Mouse (Mus musculus): ENCODE measurements at regions not wholly inside any gene's neighbourhood (a gene's known extent, or its start where the extent isn't known, plus 50 kb on each side); places are given as distances from the start of the nearest gene placed in this dataset. TPM values are rescaled to one million over a fixed set of nuclear protein-coding genes. Genes with fewer than 3 reads are reported as not detected.

DNA sequence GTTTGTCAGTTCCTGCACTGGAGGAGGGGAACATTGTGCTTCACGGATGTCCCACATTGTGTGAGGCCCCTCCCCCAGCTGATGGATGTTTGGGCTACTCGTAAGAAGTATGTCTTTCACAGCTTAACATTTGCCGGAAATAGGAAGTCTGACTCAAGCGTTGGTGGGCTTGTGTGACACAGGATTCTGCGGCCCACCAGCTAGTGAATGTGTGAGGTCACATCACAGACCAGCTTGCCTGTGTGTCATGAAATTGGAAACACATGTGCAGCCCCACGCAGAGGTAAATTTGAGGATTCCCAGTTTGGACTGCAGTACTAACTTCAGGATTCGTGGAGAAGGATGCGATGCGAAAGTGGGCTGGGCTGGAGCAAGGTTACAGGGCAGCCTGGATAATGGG is 1126.6 kb upstream of the A1bg start:
- H3K9ac ChIP-seq = no peak overlapping the region
- H3K36me3 ChIP-seq = no peaks in the 10 kb centered on the region
- ATAC-seq (ENCODE audit: low FRiP score) = no peak
- H3K4me1 ChIP-seq = no peaks in the 10 kb centered on the region
- 57% methylated on average over 9 of the region's 9 CpGs for WGBS
- no peaks in the 10 kb centered on the region for H3K27me3 ChIP-seq
- no peak overlapping the region for H3K4me2 ChIP-seq (replicated peaks)
- no peaks in the 10 kb centered on the region for H3K9me3 ChIP-seq (replicated peaks)
- H3K27ac ChIP-seq = no peak overlapping the region
- no peak overlapping the region for H3K4me3 ChIP-seq

DNA sequence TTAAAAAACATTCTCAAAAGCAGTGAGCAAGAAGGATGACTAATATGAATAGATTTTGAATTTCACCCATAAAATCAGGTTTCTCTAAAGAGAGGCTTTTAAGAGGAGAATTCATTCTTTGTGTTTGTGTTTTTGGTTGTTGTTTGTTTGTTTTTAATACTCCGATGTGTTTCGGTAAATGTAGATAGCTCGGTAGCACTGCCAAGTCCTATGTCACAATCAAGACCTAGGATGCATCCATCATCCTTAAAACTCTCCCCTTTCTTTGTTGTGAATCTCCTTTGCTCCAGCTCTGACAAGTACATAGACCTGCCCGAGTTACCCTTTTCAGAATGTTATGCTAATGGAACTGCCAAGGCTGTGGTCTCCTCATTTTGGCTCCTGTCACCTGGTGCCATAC is 1126.2 kb upstream of the A1bg start:
- no peak overlapping the region for H3K9ac ChIP-seq
- 75% methylated on average over 4 of the region's 4 CpGs for WGBS

DNA sequence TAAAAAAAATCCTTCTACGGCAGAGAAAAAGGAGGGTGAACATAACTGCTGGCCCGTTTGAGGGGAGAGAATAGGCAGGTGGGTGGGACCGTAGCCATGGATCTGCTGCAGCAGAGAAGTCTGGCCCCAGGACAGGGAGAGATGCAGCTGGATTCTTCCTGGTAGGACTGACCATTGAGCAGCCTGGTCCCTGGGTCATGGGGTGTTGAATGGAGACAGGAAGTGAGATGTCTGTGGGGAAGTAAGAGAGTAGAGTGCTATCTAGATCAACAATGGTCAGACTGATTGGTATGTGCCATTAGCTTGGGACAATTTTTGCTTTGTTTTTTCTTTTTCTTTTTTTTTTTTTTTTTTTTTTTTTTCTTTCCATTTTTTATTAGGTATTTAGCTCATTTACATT is 1123.5 kb upstream of the A1bg start:
- Histone ChIP-seq H3K4me3 (no peak overlapping the region), H3K27ac (no peak overlapping the region), H3K9me3 (replicated peaks) (no peaks in the 10 kb centered on the region), H3K27me3 (no peaks in the 10 kb centered on the region), H3K4me2 (replicated peaks) (no peak overlapping the region), H3K9ac (no peak overlapping the region), H3K36me3 (no peaks in the 10 kb centered on the region), H3K4me1 (0 out of 2 replicates have a peak, but pooled peaks cover 2% of the 10 kb centered on the region)
- 88% methylated on average over 3 of the region's 3 CpGs for WGBS
- no peak for ATAC-seq (ENCODE audit: low FRiP score)

More for the DNA sequence above, 1126.2 kb upstream of the A1bg start:
- H3K27me3 ChIP-seq = no peaks in the 10 kb centered on the region
- no peak overlapping the region for H3K4me3 ChIP-seq
- no peak overlapping the region for H3K27ac ChIP-seq
- no peaks in the 10 kb centered on the region for H3K9me3 ChIP-seq (replicated peaks)
- ATAC-seq (ENCODE audit: low FRiP score) = no peak
- H3K4me2 ChIP-seq (replicated peaks) = no peak overlapping the region
- H3K36me3 ChIP-seq = no peaks in the 10 kb centered on the region
- H3K4me1 ChIP-seq = no peaks in the 10 kb centered on the region

DNA sequence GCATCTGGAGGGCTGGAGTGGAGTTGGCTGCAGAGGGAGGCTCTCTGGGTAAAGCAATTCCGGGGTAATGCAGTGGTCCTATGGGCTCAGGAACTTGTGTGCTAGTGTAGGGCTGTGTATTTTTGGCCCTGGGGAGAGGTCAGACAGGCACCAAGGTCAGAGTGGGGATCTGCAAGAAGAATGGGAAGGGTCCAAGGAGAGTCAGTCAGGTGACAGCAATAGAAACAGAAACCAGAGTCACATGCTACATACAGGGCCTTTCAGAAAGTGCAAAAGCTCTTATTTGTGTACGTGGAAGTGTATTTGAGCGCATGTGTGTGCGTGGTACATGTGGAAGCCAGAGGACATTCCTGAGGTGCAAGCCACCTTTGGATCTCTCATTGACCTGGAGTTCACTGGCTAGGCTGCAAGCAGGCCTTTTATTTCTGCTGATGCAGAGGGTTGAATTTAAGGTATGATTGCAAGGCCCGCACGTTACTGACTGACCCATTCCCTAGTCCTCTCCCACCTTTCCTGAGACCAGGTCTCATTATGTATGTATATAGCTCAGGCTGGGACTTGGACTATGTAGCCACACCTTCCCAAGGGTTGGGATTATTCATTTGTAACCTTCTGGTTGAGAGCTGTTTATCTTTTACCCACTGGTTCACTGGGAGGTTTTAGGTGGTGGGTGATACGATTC is 1122.0 kb upstream of the A1bg start:
- no peak overlapping the region for H3K27ac ChIP-seq
- H3K9me3 ChIP-seq (replicated peaks) = no peaks in the 10 kb centered on the region
- H3K4me3 ChIP-seq = no peak overlapping the region
- H3K4me2 ChIP-seq (replicated peaks) = no peak overlapping the region
- no peak for ATAC-seq (ENCODE audit: low FRiP score)
- H3K27me3 ChIP-seq = no peaks in the 10 kb centered on the region
- 0 out of 2 replicates have a peak, but pooled peaks cover 2% of the 10 kb centered on the region for H3K4me1 ChIP-seq
- no peak overlapping the region for H3K9ac ChIP-seq
- no peaks in the 10 kb centered on the region for H3K36me3 ChIP-seq
- WGBS = 94% methylated on average over 7 of the region's 7 CpGs

DNA sequence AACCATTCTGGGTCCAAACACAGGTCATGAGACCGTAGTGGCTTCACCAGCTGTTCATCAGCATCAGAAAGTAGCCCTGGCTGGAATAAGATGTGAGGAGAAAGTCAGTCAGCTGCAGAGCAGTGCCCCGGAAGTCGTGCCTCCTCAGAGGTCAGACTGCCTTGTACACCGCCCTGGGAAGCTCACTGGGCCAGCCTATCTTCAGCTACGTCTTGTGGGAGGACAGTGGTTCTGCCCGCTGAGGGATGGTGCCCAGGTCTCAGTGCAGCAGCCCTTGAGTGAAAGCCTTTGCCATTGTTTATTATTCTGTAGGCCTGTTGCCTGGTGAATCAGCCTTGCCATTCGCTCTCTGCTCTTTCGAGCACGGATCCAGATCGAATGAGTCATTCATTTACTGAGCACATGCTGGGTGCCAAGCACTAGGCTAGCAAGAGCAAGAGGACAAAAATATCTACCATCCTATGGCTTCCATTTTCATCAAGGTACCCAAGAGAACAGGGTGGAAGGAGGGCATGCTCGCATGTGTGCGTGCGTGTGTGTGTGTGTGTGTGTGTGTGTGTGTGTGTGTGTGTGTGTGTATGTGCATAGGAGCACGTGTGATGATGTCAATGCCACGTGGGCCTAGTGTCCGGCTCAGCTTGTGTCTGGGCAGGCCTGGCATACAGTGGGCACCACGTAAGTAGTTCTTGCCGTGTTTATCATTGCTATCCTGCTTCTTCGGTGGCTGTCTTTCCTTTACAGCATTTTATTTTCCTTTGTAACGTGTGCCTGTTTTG is 1121.0 kb upstream of the A1bg start:
- H3K4me3 ChIP-seq = no peak overlapping the region
- no peak overlapping the region for H3K4me2 ChIP-seq (replicated peaks)
- H3K36me3 ChIP-seq = no peaks in the 10 kb centered on the region
- no peak overlapping the region for H3K9ac ChIP-seq
- no peaks in the 10 kb centered on the region for H3K9me3 ChIP-seq (replicated peaks)
- H3K27ac ChIP-seq = no peak overlapping the region
- 78% methylated on average over 18 of the region's 20 CpGs for WGBS
- ATAC-seq (ENCODE audit: low FRiP score) = no peak
- no peaks in the 10 kb centered on the region for H3K27me3 ChIP-seq
- 0 out of 2 replicates have a peak, but pooled peaks cover 2% of the 10 kb centered on the region for H3K4me1 ChIP-seq

DNA sequence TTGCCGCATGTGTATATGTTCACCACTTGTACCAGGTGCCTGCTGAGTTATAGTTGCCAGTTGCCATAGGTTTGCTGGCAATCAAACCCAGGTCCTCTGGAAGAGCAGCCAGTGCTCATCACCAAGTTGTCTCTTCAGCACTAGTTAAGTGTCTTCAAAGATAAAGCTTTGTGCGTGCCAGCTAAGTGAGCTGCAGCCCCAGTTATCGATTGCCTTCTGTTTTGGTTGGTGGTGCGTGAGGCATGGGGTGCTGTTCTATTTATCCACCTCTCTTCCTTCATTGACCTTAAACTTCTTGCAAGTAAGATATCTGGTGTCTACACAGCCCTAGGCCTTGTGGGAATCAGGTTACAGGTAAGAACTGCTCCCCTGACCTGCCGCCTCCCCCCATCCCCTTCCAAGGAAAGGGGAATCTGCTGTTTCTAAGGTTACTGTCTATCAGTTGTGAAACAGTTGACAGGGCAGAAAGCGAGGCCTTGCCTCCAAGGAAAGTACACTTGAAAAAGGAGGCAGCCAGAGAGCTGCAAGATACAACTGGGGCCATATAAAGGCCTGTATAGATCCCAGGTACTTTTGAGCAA is 1120.2 kb upstream of the A1bg start:
- no peaks in the 10 kb centered on the region for H3K9me3 ChIP-seq (replicated peaks)
- no peak overlapping the region for H3K9ac ChIP-seq
- no peak overlapping the region for H3K4me3 ChIP-seq
- H3K27ac ChIP-seq = no peak overlapping the region
- H3K4me2 ChIP-seq (replicated peaks) = no peak overlapping the region
- WGBS = 89% methylated on average over 6 of the region's 6 CpGs
- no peaks in the 10 kb centered on the region for H3K36me3 ChIP-seq
- H3K27me3 ChIP-seq = no peaks in the 10 kb centered on the region
- peaks cover 2% of the 10 kb centered on the region; the same call in 1 of the 2 replicates for H3K4me1 ChIP-seq
- no peak for ATAC-seq (ENCODE audit: low FRiP score)

Small RNA genes lying in the stretch of these regions (microRNA-seq; reads per million reads assigned to microRNA genes)
- not detected for gene Gm24810
